Mouse (Mus musculus): ENCODE measurements at regions not wholly inside any gene's neighbourhood (a gene's known extent, or its start where the extent isn't known, plus 50 kb on each side); places are given as distances from the start of the nearest gene placed in this dataset.

- DNase-seq (ENCODE audit: low read depth, low spot score), result peak; percentile 82
Observed at GRCm38 (mm10) chr4:99348674-99349073, 53.0 kb downstream of the Gm12689 start.

- DNase-seq (ENCODE audit: low read depth, low spot score), result no peak
Observed at GRCm38 (mm10) chr4:99353122-99353774, 57.5 kb downstream of the Gm12689 start.

DNA sequence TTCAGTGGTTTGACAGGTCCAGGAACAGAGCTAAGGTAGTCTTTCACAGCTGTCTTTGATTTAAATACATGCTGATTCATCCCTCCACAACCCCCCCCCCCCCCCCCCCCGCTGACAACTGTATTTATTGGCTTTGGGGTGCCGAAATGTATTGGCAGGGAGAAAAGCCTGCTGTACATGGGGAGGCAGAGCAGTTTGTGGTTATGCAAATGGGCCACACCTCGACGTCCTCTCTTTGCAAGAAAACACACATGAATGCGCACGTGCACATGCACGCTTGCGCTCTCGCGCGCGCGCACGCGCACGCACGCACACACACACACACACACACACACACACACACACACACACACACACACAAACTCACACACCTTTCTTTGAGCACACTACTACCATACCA, 58.5 kb downstream of the Gm12689 start:
- peak; percentile 23 for DNase-seq (ENCODE audit: low read depth, low spot score)

DNA sequence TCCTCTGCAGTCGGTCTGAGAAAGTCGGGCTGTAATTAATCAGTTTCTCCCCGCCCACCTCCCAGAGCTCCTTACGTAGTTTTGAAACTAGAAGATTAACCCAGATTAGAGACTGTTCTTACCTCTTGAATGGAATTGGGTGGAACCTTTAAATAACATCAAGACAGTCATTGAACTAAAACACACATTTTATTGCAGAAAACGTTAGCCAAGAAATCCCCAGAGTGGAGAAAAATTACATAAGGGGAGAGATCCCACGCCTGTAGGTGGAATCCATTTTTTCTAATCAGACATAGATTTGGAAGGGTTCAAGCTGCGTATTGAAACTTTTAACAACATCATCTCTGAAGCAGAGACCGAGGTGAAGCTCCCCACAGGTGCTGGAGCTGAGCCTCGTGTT, 59.1 kb downstream of the Gm12689 start:
- no peak for DNase-seq (ENCODE audit: low read depth, low spot score)

GRCm38 (mm10) chr4:99368036-99368435, 72.3 kb downstream of the Gm12689 start:
- no peak for DNase-seq (ENCODE audit: low read depth, low spot score)

DNA sequence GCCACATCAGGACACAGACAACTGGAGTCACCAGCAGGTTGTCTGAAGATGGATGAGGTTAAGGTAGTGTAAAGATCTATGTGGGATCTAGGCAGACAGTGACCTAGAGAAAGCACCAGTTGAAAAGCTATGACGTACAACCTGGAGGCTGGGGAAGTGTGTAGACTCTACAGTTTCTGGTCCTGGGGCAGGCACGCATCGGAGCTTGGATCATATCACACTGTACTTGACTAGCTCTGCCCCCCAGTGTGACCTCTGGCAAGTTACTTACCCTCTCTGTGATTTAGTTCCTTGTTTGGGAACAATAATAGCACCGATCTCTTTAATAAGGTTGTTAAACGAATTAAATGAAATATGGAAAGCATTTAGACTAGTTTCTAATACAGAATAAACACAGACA, 75.5 kb downstream of the Gm12689 start:
- no peak for DNase-seq (ENCODE audit: low read depth, low spot score)

DNA sequence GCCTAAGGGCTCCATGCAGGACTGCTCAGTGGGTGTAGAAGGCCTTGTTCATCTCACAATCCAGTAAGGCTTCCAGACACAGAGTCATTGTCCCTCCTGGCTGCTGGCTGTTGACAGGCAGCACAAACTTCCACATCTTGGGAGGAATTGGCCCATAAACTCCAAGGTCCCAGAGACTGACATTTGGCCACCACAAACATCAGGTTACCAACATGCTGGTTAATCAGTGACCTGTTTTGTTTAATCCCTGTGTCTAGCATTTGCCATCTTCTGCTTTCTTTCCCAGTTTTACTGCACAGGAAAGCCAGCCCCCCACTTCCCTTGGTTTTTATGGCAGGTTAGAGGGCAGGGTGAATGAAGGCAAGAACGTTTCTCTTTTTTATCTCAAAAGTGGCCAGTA, 80.5 kb downstream of the Gm12689 start:
- DNase-seq (ENCODE audit: low read depth, low spot score), result no peak

GRCm38 (mm10) chr4:99376911-99377310, 81.2 kb downstream of the Gm12689 start:
- DNase-seq (ENCODE audit: low read depth, low spot score), result no peak

- peak; percentile 9 for DNase-seq (ENCODE audit: low read depth, low spot score)
Observed at GRCm38 (mm10) chr4:99379983-99380382, 84.3 kb downstream of the Gm12689 start.

DNA sequence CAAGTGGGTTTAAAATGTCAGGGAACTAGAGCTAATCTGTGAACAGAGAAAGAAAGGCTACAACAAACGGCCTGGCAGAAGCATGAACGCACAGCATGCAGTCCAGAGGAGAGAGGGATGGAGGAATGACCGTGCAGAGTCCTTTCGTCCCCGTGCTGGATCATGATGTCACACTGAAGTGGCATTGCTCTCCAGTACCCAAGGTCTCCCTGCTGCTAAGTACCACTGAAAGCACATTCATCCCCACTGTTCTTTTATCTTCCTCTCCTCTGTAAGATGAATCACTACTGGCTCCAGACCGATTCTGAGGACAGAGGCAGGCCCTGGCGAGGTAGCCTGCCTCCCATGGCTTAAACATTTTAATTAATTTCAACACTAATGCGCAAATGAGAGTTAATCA, 89.7 kb downstream of the Gm12689 start:
- DNase-seq (ENCODE audit: low read depth, low spot score), result no peak

- DNase-seq (ENCODE audit: low read depth, low spot score), result no peak
Observed at GRCm38 (mm10) chr4:99389428-99389827, 93.7 kb downstream of the Gm12689 start.

DNA sequence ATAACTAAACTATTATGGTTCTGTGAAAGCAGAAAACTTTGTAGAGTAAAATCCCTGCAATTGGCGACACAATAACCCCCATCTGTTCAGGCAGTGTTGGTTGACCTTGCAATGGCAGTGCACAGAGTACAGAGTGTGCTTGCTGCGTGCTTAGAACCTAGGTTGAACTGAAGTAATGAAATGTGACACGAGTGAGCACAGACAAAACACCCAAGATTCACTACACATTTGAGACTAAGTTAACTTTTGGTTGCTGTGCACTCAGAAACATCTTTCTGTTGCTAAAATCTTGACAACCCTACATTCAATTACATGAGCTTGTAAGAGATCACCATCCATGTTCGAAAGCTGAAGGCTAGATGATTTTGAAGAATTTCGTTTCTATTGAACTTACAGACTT, 97.3 kb downstream of the Gm12689 start:
- no peak for DNase-seq (ENCODE audit: low read depth, low spot score)

- no peak for DNase-seq (ENCODE audit: low read depth, low spot score)
Observed at GRCm38 (mm10) chr4:99394244-99394643, 98.5 kb downstream of the Gm12689 start.

- DNase-seq (ENCODE audit: low read depth, low spot score), result no peak
Observed at GRCm38 (mm10) chr4:99407466-99407865, 111.8 kb downstream of the Gm12689 start.

DNA sequence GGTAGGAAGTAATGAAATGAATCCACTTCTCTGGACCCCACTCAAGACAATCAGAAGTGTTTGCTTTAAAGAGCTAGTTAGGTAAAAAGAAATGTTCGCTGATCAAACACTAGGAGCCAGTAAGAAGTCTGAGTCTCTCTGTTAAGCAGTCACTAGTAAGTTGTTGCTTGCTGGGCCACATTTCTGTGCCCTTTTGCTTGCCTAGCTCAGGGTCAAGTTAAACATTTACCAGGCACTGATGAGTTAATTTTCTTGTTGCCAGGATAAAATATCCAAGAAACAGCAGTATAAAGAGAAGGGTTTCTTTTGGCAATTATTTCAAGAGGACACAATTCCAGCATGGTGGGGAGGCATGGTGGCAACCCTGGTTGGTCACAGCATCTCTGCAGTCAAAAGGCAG, 127.7 kb downstream of the Gm12689 start:
- DNase-seq (ENCODE audit: low read depth, low spot score), result no peak

GRCm38 (mm10) chr4:99445077-99445754, 149.5 kb downstream of the Gm12689 start:
- DNase-seq (ENCODE audit: low read depth, low spot score), result peak; percentile 11

- no peak for DNase-seq (ENCODE audit: low read depth, low spot score)
Observed at GRCm38 (mm10) chr4:99445755-99446128, 150.0 kb downstream of the Gm12689 start.

DNA sequence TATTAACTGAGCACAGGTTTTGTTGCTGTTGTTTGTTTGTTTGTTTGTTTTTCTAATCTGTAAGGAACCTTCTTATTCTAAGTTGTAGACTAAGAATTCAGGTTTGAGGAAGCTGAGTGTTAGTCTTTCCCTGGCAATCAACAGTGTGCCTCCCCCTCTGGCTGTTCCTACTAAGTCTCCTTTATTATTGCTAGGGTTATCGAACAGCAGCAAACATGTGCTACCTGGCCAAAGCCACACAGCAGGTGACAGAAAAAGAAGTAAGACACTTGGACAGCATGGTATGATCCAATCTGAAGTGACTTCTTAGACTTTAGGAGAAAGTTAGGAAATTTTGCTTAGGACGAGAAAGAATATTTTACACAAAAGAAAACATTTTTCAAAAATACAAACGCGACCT, 163.3 kb downstream of the Gm12689 start:
- no peak for DNase-seq (ENCODE audit: low read depth, low spot score)

GRCm38 (mm10) chr4:99459436-99459835, 163.7 kb downstream of the Gm12689 start:
- peak; percentile 17 for DNase-seq (ENCODE audit: low read depth, low spot score)

- DNase-seq (ENCODE audit: low read depth, low spot score), result no peak
Observed at GRCm38 (mm10) chr4:99465493-99465892, 169.8 kb downstream of the Gm12689 start.

DNA sequence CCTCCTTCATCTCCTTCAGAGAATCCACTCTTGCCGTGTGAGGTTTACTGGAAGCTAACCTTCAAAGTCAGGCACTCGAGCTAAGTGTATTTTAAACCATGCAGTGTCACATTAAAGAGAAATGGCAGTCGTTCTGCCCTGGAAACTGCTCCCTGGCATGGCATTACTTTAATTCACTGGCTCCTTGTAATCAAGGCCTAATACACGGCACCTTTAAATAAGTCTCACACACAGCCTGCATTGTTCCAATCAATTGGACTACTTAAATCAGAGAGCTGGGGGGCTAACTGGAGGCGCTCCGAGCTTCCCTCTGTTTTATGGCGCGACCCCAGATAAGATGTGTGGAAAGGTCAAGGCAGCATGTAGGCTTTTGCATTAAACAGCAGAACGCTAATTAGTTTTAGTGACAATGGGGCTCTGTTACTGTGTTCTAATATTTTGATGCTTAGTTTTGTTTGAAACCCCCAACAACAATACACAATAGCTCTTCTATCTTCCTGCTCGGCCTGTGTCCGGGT, 180.1 kb downstream of the Gm12689 start:
- DNase-seq (ENCODE audit: low read depth, low spot score), result no peak

- no peak for DNase-seq (ENCODE audit: low read depth, low spot score)
Observed at GRCm38 (mm10) chr4:99484271-99484670, 171.8 kb upstream of the Foxd3 start.
